Mouse (Mus musculus): ENCODE data around the gene Jag2. TPM values are rescaled to one million over a fixed set of nuclear protein-coding genes. Genes with fewer than 3 reads are reported as not detected.

Jag2 gene
- polyA plus RNA-seq, 1 experiment from 2014 or later = 0.14 TPM

DNA sequence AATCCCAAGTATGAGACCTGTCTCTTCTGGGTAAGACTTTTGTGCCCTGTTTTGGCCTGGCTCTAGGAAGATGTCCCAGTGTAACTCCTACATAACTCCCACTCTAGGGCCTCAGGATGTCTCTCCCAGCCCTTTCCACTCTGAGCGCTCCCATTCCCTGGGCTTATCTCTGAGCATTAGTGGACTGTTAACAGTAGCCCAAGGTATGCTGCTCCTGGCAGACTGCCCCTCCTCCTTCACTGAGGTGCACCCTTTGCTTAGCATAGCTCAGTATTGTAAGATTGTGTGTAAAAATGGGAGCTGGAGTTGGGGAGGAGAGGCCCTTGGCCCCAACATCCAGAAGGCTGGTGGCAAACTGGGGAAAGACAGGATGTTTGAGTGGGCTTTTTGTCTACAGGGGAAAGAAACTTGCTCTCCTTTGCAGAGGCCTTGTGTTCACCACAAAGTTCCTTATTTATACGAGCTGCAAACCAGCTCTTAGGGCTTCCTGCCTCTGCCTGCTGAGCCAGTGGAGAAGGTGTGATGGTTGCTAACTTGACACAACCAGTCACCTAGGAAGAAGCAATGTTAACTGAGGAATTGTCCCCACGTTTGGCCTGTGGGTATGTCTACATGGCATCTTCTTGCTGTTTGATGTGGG, 23.5 kb upstream of the Jag2 start:
- no peak for DNase-seq
- 36% methylated on average over 3 of the region's 3 CpGs for WGBS (ENCODE audit: insufficient replicate concordance)

GRCm38 (mm10) chr12:112952433-112952832, 22.9 kb upstream of the Jag2 start:
- DNase-seq (peak; percentile 47), ATAC-seq (peak; percentile 16; the same call in 1 of the 2 replicates)
- Histone ChIP-seq H3K27me3 (ENCODE audit: insufficient read depth, low read length) (peaks cover 30% of the 10 kb centered on the region), H3K4me2 (ENCODE audit: low read depth, low read length) (no peak overlapping the region), H3K36me3 (replicated peaks; ENCODE audit: insufficient read depth, low read length) (0 out of 2 replicates have a peak, but pooled peaks cover under 1% of the 10 kb centered on the region), H3K4me1 (ENCODE audit: insufficient read depth) (peaks cover 15% of the 10 kb centered on the region), H3K4me3 (ENCODE audit: low read depth, low read length) (no peak overlapping the region), H3K27ac (ENCODE audit: low read depth) (no peak overlapping the region), H3K9ac (replicated peaks) (no peak overlapping the region; the same call in 1 of the 2 replicates), H3K9me3 (ENCODE audit: low read length) (no peaks in the 10 kb centered on the region)
- TF ChIP-seq CTCF (IDR thresholded peaks at IDR 0.05; ENCODE audit: low read depth) (no peak), EP300 (IDR thresholded peaks at IDR 0.05; ENCODE audit: low read depth) (no peak)
- WGBS (ENCODE audit: insufficient replicate concordance) = 27% methylated on average over 8 of the region's 8 CpGs

More for the DNA sequence above, 23.5 kb upstream of the Jag2 start:
- H3K36me3 ChIP-seq (replicated peaks; ENCODE audit: insufficient read depth, low read length) = 0 out of 2 replicates have a peak, but pooled peaks cover 5% of the 10 kb centered on the region
- H3K27me3 ChIP-seq (ENCODE audit: insufficient read depth, low read length) = peaks cover 30% of the 10 kb centered on the region
- no peak overlapping the region for H3K4me2 ChIP-seq (ENCODE audit: low read depth, low read length)
- H3K4me3 ChIP-seq (ENCODE audit: low read depth, low read length) = no peak overlapping the region
- no peaks in the 10 kb centered on the region for H3K9me3 ChIP-seq (ENCODE audit: low read length)
- H3K9ac ChIP-seq (replicated peaks) = no peak overlapping the region
- no peak for TF ChIP-seq CTCF (IDR thresholded peaks at IDR 0.05; ENCODE audit: low read depth)
- TF ChIP-seq EP300 (IDR thresholded peaks at IDR 0.05; ENCODE audit: low read depth) = no peak
- no peak overlapping the region for H3K27ac ChIP-seq (ENCODE audit: low read depth)
- no peak for ATAC-seq
- H3K4me1 ChIP-seq (ENCODE audit: insufficient read depth) = peaks cover 15% of the 10 kb centered on the region

- WGBS (ENCODE audit: insufficient replicate concordance) = 17% methylated on average over 7 of the region's 7 CpGs
- H3K4me3 ChIP-seq (ENCODE audit: low read depth, low read length) = no peak overlapping the region
- H3K27ac ChIP-seq (ENCODE audit: low read depth) = no peak overlapping the region
- peaks cover 30% of the 10 kb centered on the region for H3K27me3 ChIP-seq (ENCODE audit: insufficient read depth, low read length)
- no peak overlapping the region; the same call in 1 of the 2 replicates for H3K4me2 ChIP-seq (ENCODE audit: low read depth, low read length)
- H3K36me3 ChIP-seq (replicated peaks; ENCODE audit: insufficient read depth, low read length) = no peaks in the 10 kb centered on the region
- no peak overlapping the region for H3K9ac ChIP-seq (replicated peaks)
- peaks cover 15% of the 10 kb centered on the region for H3K4me1 ChIP-seq (ENCODE audit: insufficient read depth)
- ATAC-seq (no peak), DNase-seq (no peak)
- H3K9me3 ChIP-seq (ENCODE audit: low read length) = no peaks in the 10 kb centered on the region
- TF ChIP-seq CTCF (IDR thresholded peaks at IDR 0.05; ENCODE audit: low read depth) (no peak), EP300 (IDR thresholded peaks at IDR 0.05; ENCODE audit: low read depth) (no peak)
These were observed 21.7 kb upstream of the Jag2 start for GRCm38 (mm10) chr12:112951150-112951842.

- peak overlapping the region; percentile 58 for H3K4me3 ChIP-seq (ENCODE audit: low read depth, low read length)
- TF ChIP-seq EP300 (IDR thresholded peaks at IDR 0.05; ENCODE audit: low read depth) (no peak), CTCF (IDR thresholded peaks at IDR 0.05; ENCODE audit: low read depth) (no peak)
- DNase-seq = no peak
- H3K9ac ChIP-seq (replicated peaks) = peak overlapping the region; percentile 54; the same call in 1 of the 2 replicates
- H3K27ac ChIP-seq (ENCODE audit: low read depth) = no peak overlapping the region; the same call in 1 of the 2 replicates
- H3K4me1 ChIP-seq (ENCODE audit: insufficient read depth) = peaks cover 15% of the 10 kb centered on the region
- no peaks in the 10 kb centered on the region for H3K36me3 ChIP-seq (replicated peaks; ENCODE audit: insufficient read depth, low read length)
- H3K9me3 ChIP-seq (ENCODE audit: low read length) = no peaks in the 10 kb centered on the region
- WGBS (ENCODE audit: insufficient replicate concordance) = 16% methylated on average over 6 of the region's 6 CpGs
- H3K4me2 ChIP-seq (ENCODE audit: low read depth, low read length) = peak overlapping the region; percentile 96
- ATAC-seq = no peak
- H3K27me3 ChIP-seq (ENCODE audit: insufficient read depth, low read length) = peaks cover 30% of the 10 kb centered on the region
These were observed 21.2 kb upstream of the Jag2 start for GRCm38 (mm10) chr12:112950761-112951129.

DNA sequence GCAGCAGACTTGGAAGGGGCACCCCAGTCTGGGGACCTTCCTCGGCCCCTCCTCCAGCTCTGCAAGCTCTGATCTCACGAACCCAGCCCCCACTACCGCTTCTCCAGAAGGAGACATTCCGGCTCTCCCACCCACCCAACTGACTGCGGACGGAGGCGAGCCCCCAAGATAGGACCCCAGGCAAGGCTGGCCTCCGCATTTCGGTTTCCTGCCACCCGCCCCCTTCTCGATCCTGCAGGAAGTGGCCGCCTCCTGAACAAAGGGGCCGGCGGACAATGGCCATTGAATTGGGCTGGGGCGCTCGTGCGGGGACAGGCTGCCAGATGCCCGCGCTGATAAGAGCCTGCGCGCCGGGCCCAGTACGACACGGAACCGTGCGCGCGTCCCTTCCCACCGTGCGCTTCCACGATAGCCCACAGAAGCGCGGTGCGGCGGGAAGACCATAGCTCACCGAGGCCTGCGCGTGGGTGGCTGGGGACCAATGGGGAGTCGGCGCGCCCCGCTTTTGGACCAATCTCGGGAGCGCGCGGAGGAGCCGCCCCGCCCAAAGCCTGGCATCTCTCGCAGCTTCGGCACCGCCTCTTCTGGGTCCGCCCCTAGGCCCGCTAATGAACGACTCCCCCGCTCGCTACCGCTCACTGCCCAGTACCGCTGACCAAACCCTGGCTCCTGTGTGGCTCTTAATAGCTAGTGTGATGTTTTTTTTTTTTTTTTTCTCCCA, 20.6 kb upstream of the Jag2 start:
- TF ChIP-seq CTCF (IDR thresholded peaks at IDR 0.05; ENCODE audit: low read depth) (no peak), EP300 (IDR thresholded peaks at IDR 0.05; ENCODE audit: low read depth) (no peak)
- peaks cover 15% of the 10 kb centered on the region for H3K4me1 ChIP-seq (ENCODE audit: insufficient read depth)
- under 1% methylated on average over 58 of the region's 58 CpGs for WGBS (ENCODE audit: insufficient replicate concordance)
- peak overlapping the region; percentile 58 for H3K4me3 ChIP-seq (ENCODE audit: low read depth, low read length)
- ATAC-seq = peak; percentile 79
- H3K27ac ChIP-seq (ENCODE audit: low read depth) = no peak overlapping the region; the same call in 1 of the 2 replicates
- H3K4me2 ChIP-seq (ENCODE audit: low read depth, low read length) = peak overlapping the region; percentile 96
- H3K9ac ChIP-seq (replicated peaks) = peak overlapping the region; percentile 54
- no peaks in the 10 kb centered on the region for H3K9me3 ChIP-seq (ENCODE audit: low read length)
- H3K27me3 ChIP-seq (ENCODE audit: insufficient read depth, low read length) = peaks cover 30% of the 10 kb centered on the region
- H3K36me3 ChIP-seq (replicated peaks; ENCODE audit: insufficient read depth, low read length) = no peaks in the 10 kb centered on the region
- DNase-seq = peak; percentile 82

GRCm38 (mm10) chr12:112947307-112947706, 17.7 kb upstream of the Jag2 start:
- H3K4me1 ChIP-seq (ENCODE audit: insufficient read depth) = peaks cover 16% of the 10 kb centered on the region
- peaks cover 30% of the 10 kb centered on the region for H3K27me3 ChIP-seq (ENCODE audit: insufficient read depth, low read length)
- no peak overlapping the region for H3K9ac ChIP-seq (replicated peaks)
- TF ChIP-seq EP300 (IDR thresholded peaks at IDR 0.05; ENCODE audit: low read depth) = no peak
- TF ChIP-seq CTCF (IDR thresholded peaks at IDR 0.05; ENCODE audit: low read depth) = peak; percentile 60
- no peak overlapping the region for H3K4me3 ChIP-seq (ENCODE audit: low read depth, low read length)
- ATAC-seq = no peak
- no peaks in the 10 kb centered on the region for H3K36me3 ChIP-seq (replicated peaks; ENCODE audit: insufficient read depth, low read length)
- DNase-seq = peak; percentile 50
- H3K4me2 ChIP-seq (ENCODE audit: low read depth, low read length) = no peak overlapping the region
- no peaks in the 10 kb centered on the region for H3K9me3 ChIP-seq (ENCODE audit: low read length)
- 25% methylated on average over 4 of the region's 4 CpGs for WGBS (ENCODE audit: insufficient replicate concordance)
- no peak overlapping the region for H3K27ac ChIP-seq (ENCODE audit: low read depth)

Data from liver, postnatal 0 days (tissue).